Mouse (Mus musculus) E14TG2a.4 (cell line): ENCODE results near the gene 4921517D22Rik.

ENCODE experiments used
- CTCF ChIP-seq: conservative IDR thresholded peaks from 2 replicates; pipeline ENCODE4 v1.5.1; 2014; ENCODE audit warnings: low read length
- NANOG ChIP-seq: IDR thresholded peaks from 2 replicates; pipeline ENCODE4 v1.6.1; 2014; ENCODE audit warnings: borderline replicate concordance, low read length, mixed read lengths
- POU5F1 ChIP-seq: IDR thresholded peaks from 2 replicates; pipeline ENCODE4 v1.6.1; 2014; ENCODE audit warnings: low read length, borderline replicate concordance

GRCm38 (mm10) chr13:59728378-59729093, 34.6 kb upstream of the 4921517D22Rik start:
- TF ChIP-seq CTCF (peak; percentile 88), NANOG (no peak), POU5F1 (no peak)
